Mouse (Mus musculus) central nervous system, embryonic 18 days (tissue): ENCODE results near the gene Gm15448. TPM values are rescaled to one million over a fixed set of nuclear protein-coding genes. Genes with fewer than 3 reads are reported as not detected.

ENCODE experiments used
- polyA plus RNA-seq: library from polyadenylated mRNA; depleted of rRNA; stranded (reverse); fragments of >200 nt; gene quantifications from 2 replicates; pipeline ENCODE4 v1.2.3, GENCODE M21; 2012; rRNA removed

The Gm15448 gene
- not detected in 2 replicates for polyA plus RNA-seq

GRCm38 (mm10) chr7:3825599-3825998, at the start of gene Gm15448:
Gene Gm15448, minus strand, starts transcription at chr7:3825687.

GRCm38 (mm10) chr7:3844951-3845350, 19.5 kb upstream of the Gm15448 start, which contains the start of gene Pira2:
Gene Pira2, minus strand, starts transcription at chr7:3845051.

Other genes with a start within 250 kb of the Gm15448 start
- 2.0 and 2.9 TPM in 2 replicates for gene Oscar, start 209.5 kb downstream of the Gm15448 start, polyA plus RNA-seq
- gene Ndufa3, start 208.3 kb downstream of the Gm15448 start, polyA plus RNA-seq = 267 and 278 TPM in 2 replicates
- gene Tfpt, start 195.8 kb downstream of the Gm15448 start, polyA plus RNA-seq = 36.2 and 36.8 TPM in 2 replicates
- 68.3 and 70.2 TPM in 2 replicates for gene Prpf31, start 195.7 kb downstream of the Gm15448 start, polyA plus RNA-seq
- gene Cnot3, start 180.4 kb downstream of the Gm15448 start, polyA plus RNA-seq = 38.3 and 44.8 TPM in 2 replicates
- gene Leng1, start 159.8 kb downstream of the Gm15448 start, polyA plus RNA-seq = 8.5 and 10.0 TPM in 2 replicates
- 14.6 and 16.1 TPM in 2 replicates for gene Tmc4, start 148.1 kb downstream of the Gm15448 start, polyA plus RNA-seq
- gene Tsen34, start 132.8 kb downstream of the Gm15448 start, polyA plus RNA-seq = 188 and 193 TPM in 2 replicates
- 90.4 and 97.2 TPM in 2 replicates for gene Mboat7, start 132.2 kb downstream of the Gm15448 start, polyA plus RNA-seq
- gene Rps9, start 121.7 kb downstream of the Gm15448 start, polyA plus RNA-seq = 2,244 and 2,252 TPM in 2 replicates
- gene Pirb, start 105.3 kb downstream of the Gm15448 start, polyA plus RNA-seq = 0.23 and 0.28 TPM in 2 replicates
- gene Pira2, start 19.4 kb upstream of the Gm15448 start, polyA plus RNA-seq = not detected in 2 replicates
- 0.05 TPM in 1 of 2 replicates, not detected in the other for gene Gm14548, start 72.4 kb upstream of the Gm15448 start, polyA plus RNA-seq
- 0.11 TPM in 1 of 2 replicates, not detected in the other for gene Lilra6, start 89.8 kb upstream of the Gm15448 start, polyA plus RNA-seq
- 2.0 and 2.6 TPM in 2 replicates for gene Lair1, start 237.5 kb upstream of the Gm15448 start, polyA plus RNA-seq